In genomic region chr19:20389245-20389644, GRCm38 (mm10) we compare ENCODE assay signal across 16 mouse cellular contexts. TPM values are rescaled to one million over a fixed set of nuclear protein-coding genes. Genes with fewer than 3 reads are reported as not detected.
DNase-seq lines count a peak whose midpoint lies in the region; ATAC-seq lines count a peak whose summit lies in the region.
"Had no signal": no experiment of that assay in that cellular context is flagged by ENCODE, and none has a peak within 500 bp of the region (broad histone marks: within the 10 kb centered on the region; RNA-seq: fewer than 3 reads in every experiment).

No protein-coding gene starts in this region.

- no peaks in the 10 kb centered on the region for H3K4me1 ChIP-seq in kidney, embryonic 15.5 days
- H3K4me1 ChIP-seq in intestine, embryonic 14.5 days (replicated peaks; ENCODE audit: control insufficient read depth, insufficient read depth, low read length), result 0 out of 2 replicates have a peak, but pooled peaks cover 3% of the 10 kb centered on the region
- H3K4me1 ChIP-seq: forebrain, embryonic 13.5 days; neural tube, embryonic 12.5 days had no signal

- no peaks in the 10 kb centered on the region for H3K36me3 ChIP-seq in kidney, embryonic 15.5 days
- H3K36me3 ChIP-seq in intestine, embryonic 14.5 days (ENCODE audit: control insufficient read depth, insufficient read depth, low read length), result no peaks in the 10 kb centered on the region
- H3K36me3 ChIP-seq: G1E; neural tube, embryonic 12.5 days had no signal

- no peaks in the 10 kb centered on the region for H3K9me3 ChIP-seq in kidney, embryonic 15.5 days (replicated peaks)
- no peaks in the 10 kb centered on the region for H3K9me3 ChIP-seq in intestine, embryonic 14.5 days (ENCODE audit: control insufficient read depth, low read length)
- H3K9me3 ChIP-seq: forebrain, embryonic 13.5 days; G1E; neural tube, embryonic 12.5 days had no signal

- H3K27me3 ChIP-seq in kidney, embryonic 15.5 days, result no peaks in the 10 kb centered on the region
- H3K27me3 ChIP-seq in intestine, embryonic 14.5 days (replicated peaks; ENCODE audit: control insufficient read depth, insufficient read depth, low read length), result no peaks in the 10 kb centered on the region
- H3K27me3 ChIP-seq: forebrain, embryonic 13.5 days; neural tube, embryonic 12.5 days had no signal

- no peak overlapping the region for H3K27ac ChIP-seq in kidney, embryonic 15.5 days
- H3K27ac ChIP-seq in intestine, embryonic 14.5 days (ENCODE audit: low read depth), result no peak overlapping the region
- H3K27ac ChIP-seq: forebrain, embryonic 13.5 days; neural tube, embryonic 12.5 days had no signal

- 70% methylated on average over 6 of the region's 6 CpGs for WGBS in kidney, embryonic 15.5 days
- WGBS in intestine, embryonic 14.5 days, result 63% methylated on average over 6 of the region's 6 CpGs

- H3K9ac ChIP-seq in kidney, embryonic 15.5 days, result no peak overlapping the region
- no peak overlapping the region for H3K9ac ChIP-seq in intestine, embryonic 14.5 days (ENCODE audit: low read length)
- H3K9ac ChIP-seq: forebrain, embryonic 13.5 days; neural tube, embryonic 12.5 days had no signal

- no peak for ATAC-seq in kidney, embryonic 15.5 days (replicated peaks; ENCODE audit: low FRiP score)
- no peak for ATAC-seq in intestine, embryonic 14.5 days (replicated peaks; ENCODE audit: low FRiP score, low TSS enrichment, low read depth)
- peak; percentile 33; the same call in 1 of the 2 replicates for ATAC-seq in monocyte, adult 5-6 weeks (replicated peaks; ENCODE audit: insufficient number of reproducible peaks, low FRiP score, low TSS enrichment, poor library complexity, severe bottlenecking)
- ATAC-seq: forebrain, embryonic 13.5 days had no signal

- no peak overlapping the region for H3K4me3 ChIP-seq in kidney, embryonic 15.5 days (replicated peaks)
- H3K4me3 ChIP-seq in intestine, embryonic 14.5 days (ENCODE audit: low read depth, low read length), result 0 out of 2 replicates have a peak overlapping the region, but pooled peaks have one; percentile 0
- H3K4me3 ChIP-seq: forebrain, embryonic 13.5 days; neural tube, embryonic 12.5 days had no signal

- H3K4me2 ChIP-seq in kidney, embryonic 15.5 days, result peak overlapping the region; percentile 32
- H3K4me2 ChIP-seq in intestine, embryonic 14.5 days (ENCODE audit: low read length), result peak overlapping the region; percentile 35; the same call in 1 of the 2 replicates
- H3K4me2 ChIP-seq: forebrain, embryonic 13.5 days; neural tube, embryonic 12.5 days had no signal

- no peak for DNase-seq in kidney, postnatal 25 days
- peak; percentile 46 for DNase-seq in NIH3T3 (ENCODE audit: low read depth)
- DNase-seq in intestine, embryonic 14.5 days (ENCODE audit: low spot score), result no peak
- DNase-seq in frontal cortex, postnatal 10 days (ENCODE audit: low spot score in 2 of 2), result no peak
- DNase-seq in adrenal gland, postnatal 36 days, result no peak
- no peak for DNase-seq in Muller cell, postnatal 12 days (ENCODE audit: inconsistent ontology term)
- DNase-seq: adrenal gland, adult 2 months; cerebellum, postnatal 10 days; layer of hippocampus, adult 9-11 months; right cerebral cortex, postnatal 4 days; thymus, postnatal 36 days had no signal

RNA-seq across cellular contexts. Expression of gene Anxa1, which starts 1.5 kb away (rescaled TPM):
- polyA plus RNA-seq in kidney, embryonic 15.5 days (2015; fragmentation: Nextera tagmentation; extraction: Ambion mirVana), result 39.5 and 42.4 TPM in 2 replicates
- 39.8 and 44.5 TPM in 2 replicates for polyA plus RNA-seq in intestine, embryonic 14.5 days (2014; fragmentation: Nextera tagmentation; extraction: Ambion mirVana)
- 354 to 449 TPM (median 418 TPM) in 3 replicates for total RNA-seq in monocyte, adult 5-6 weeks (2017)
- 10 to 100 TPM; 13.8 to 30.7 TPM for total RNA-seq in adrenal gland, postnatal 36 days (2021)
- polyA plus RNA-seq: G1E had no signal

Comparison
In these comparisons a context has a peak if more than half of its experiments do, and no peak if none do; other contexts are left out.
1. RNA of gene Anxa1, which starts 1.5 kb away (total RNA-seq): 354 to 449 TPM in monocyte, adult 5-6 weeks; 13.8 to 30.7 TPM in adrenal gland, postnatal 36 days; every median in the first group is over 10 times any median in the second.